Mouse (Mus musculus) T-helper 2 cell (primary cell): ENCODE data around the gene Tom1l1.

ENCODE experiments used
- in situ Hi-C: fragments of 300-600 bp; cut with MboI, MseI; formaldehyde crosslinking; loops from one replicate; pipeline ENCODE4 v1.15.1; 2025; ENCODE audit warnings: high pct_unique_total_duplicates

The Tom1l1 gene

GRCm38 (mm10) chr11:90667325-90667724 is 20.8 kb downstream of the Tom1l1 start:
- in situ Hi-C loops = no loop called here

- in situ Hi-C loops = no loop called here
Observed at GRCm38 (mm10) chr11:90666916-90667315, 21.2 kb downstream of the Tom1l1 start.

- in situ Hi-C loops = no loop called here
Observed at GRCm38 (mm10) chr11:90666144-90666757, 21.9 kb downstream of the Tom1l1 start.

GRCm38 (mm10) chr11:90665161-90665560 is 23.0 kb downstream of the Tom1l1 start:
- in situ Hi-C loops = no loop called here

GRCm38 (mm10) chr11:90664345-90664986 is 23.7 kb downstream of the Tom1l1 start:
- in situ Hi-C loops = no loop called here

- in situ Hi-C loops = no loop called here
Observed at GRCm38 (mm10) chr11:90663618-90664297, 24.4 kb downstream of the Tom1l1 start.

- in situ Hi-C loops = no loop called here
Observed at GRCm38 (mm10) chr11:90663052-90663451, 25.1 kb downstream of the Tom1l1 start.

- in situ Hi-C loops = no loop called here
Observed at GRCm38 (mm10) chr11:90660662-90661061, 27.5 kb downstream of the Tom1l1 start.

GRCm38 (mm10) chr11:90657527-90657926 is 30.6 kb downstream of the Tom1l1 start:
- in situ Hi-C loops = no loop called here

GRCm38 (mm10) chr11:90652603-90653002 is 35.6 kb downstream of the Tom1l1 start:
- in situ Hi-C loops = no loop called here

- in situ Hi-C loops = no loop called here
Observed at GRCm38 (mm10) chr11:90650231-90650885, 37.8 kb downstream of the Tom1l1 start.

GRCm38 (mm10) chr11:90649777-90650176 is 38.4 kb downstream of the Tom1l1 start:
- in situ Hi-C loops = no loop called here

- in situ Hi-C loops = no loop called here
Observed at GRCm38 (mm10) chr11:90638312-90638830, 49.8 kb downstream of the Tom1l1 start.

GRCm38 (mm10) chr11:90637440-90638311 is 50.5 kb downstream of the Tom1l1 start, which contains the start of the genes Stxbp4 and Cox11:
Stxbp4 (minus strand) TSS chr11:90638084.
Cox11 (plus strand) TSS chr11:90638173.
- in situ Hi-C loops = no loop called here

- in situ Hi-C loops = no loop called here
Observed at GRCm38 (mm10) chr11:90634661-90635060, 53.5 kb downstream of the Tom1l1 start.

GRCm38 (mm10) chr11:90632480-90632879 is 55.7 kb downstream of the Tom1l1 start:
- in situ Hi-C loops = no loop called here

GRCm38 (mm10) chr11:90627751-90628150 is 60.4 kb downstream of the Tom1l1 start:
- in situ Hi-C loops = no loop called here

- in situ Hi-C loops = no loop called here
Observed at GRCm38 (mm10) chr11:90625174-90625573, 63.0 kb downstream of the Tom1l1 start.

GRCm38 (mm10) chr11:90623477-90623876 is 64.7 kb downstream of the Tom1l1 start:
- in situ Hi-C loops = loop anchor here (25.0 kb wide), 1 partner anchor 261 kb away; no protein-coding TSS in a partner anchor

- in situ Hi-C loops = loop anchor here (25.0 kb wide), 1 partner anchor 260 kb away; no protein-coding TSS in a partner anchor
Observed at GRCm38 (mm10) chr11:90622500-90622899, 65.7 kb downstream of the Tom1l1 start.

- in situ Hi-C loops = loop anchor here (25.0 kb wide), 1 partner anchor 260 kb away; no protein-coding TSS in a partner anchor
Observed at GRCm38 (mm10) chr11:90622044-90622443, 66.1 kb downstream of the Tom1l1 start.
